Mouse (Mus musculus) kidney, adult 2 months (tissue): ENCODE measurements around the gene St3gal4. TPM values are rescaled to one million over a fixed set of nuclear protein-coding genes. Genes with fewer than 3 reads are reported as not detected.
A peak's percentile ranks its signal among the peaks of the same experiment; 100 is the strongest.

Source experiments
- DNase-seq: peaks from one replicate; pipeline ENCODE4 v3.0.0; 2021
- H3K27ac ChIP-seq: fragments of 200-500 bp; 2 replicates; pipeline ENCODE4 v1.5.1; 2012; ENCODE audit warnings: low read depth, low read length, control low read depth, inconsistent platforms; ENCODE audit not compliant: insufficient read depth
- H3K27me3 ChIP-seq: fragments of 200-500 bp; replicated peaks from 2 replicates; pipeline ENCODE4 v1.6.1; 2012; ENCODE audit warnings: mild to moderate bottlenecking, moderate library complexity, low read length, inconsistent platforms; ENCODE audit not compliant: control insufficient read depth, insufficient read depth
- H3K36me3 ChIP-seq: fragments of 200-500 bp; 2 replicates; pipeline ENCODE4 v1.6.1; 2012; ENCODE audit warnings: mild to moderate bottlenecking, moderate library complexity, low read length, inconsistent platforms; ENCODE audit not compliant: control insufficient read depth, insufficient read depth
- H3K4me1 ChIP-seq: fragments of 200-500 bp; 2 replicates; pipeline ENCODE4 v1.6.1; 2011; ENCODE audit warnings: low read length; ENCODE audit not compliant: control insufficient read depth, insufficient read depth
- H3K4me3 ChIP-seq: fragments of 200-500 bp; 2 replicates; pipeline ENCODE4 v1.5.1; 2011; ENCODE audit warnings: mild to moderate bottlenecking, low read depth, low read length, control low read depth; ENCODE audit not compliant: insufficient read depth
- CTCF ChIP-seq: fragments of 200-500 bp; conservative IDR thresholded peaks from 2 replicates; pipeline ENCODE4 v1.5.1; 2011; ENCODE audit warnings: low read depth, mild to moderate bottlenecking, control low read depth, low read length, moderate library complexity, mixed read lengths; ENCODE audit not compliant: insufficient read depth, insufficient read length
- POLR2A ChIP-seq: fragments of 200-500 bp; IDR thresholded peaks from one replicate; pipeline ENCODE4 v1.6.1; 2011; ENCODE audit warnings: low read depth, low read length, control low read depth
- WGBS: fragments of 180-500 bp; shearing (Covaris S2); methylation state at CpG from one replicate; pipeline ENCODE4 v1.1.7; 2018; 5-methylcytosine and 5-hydroxymethylcytosine counted together
- polyA plus RNA-seq: library from polyadenylated mRNA; depleted of rRNA; stranded (reverse); fragments of >200 nt; gene quantifications from 2 replicates; pipeline ENCODE4 v1.2.3, GENCODE M21; 2012

The St3gal4 gene
- polyA plus RNA-seq, 1 experiment = 5.0 TPM

GRCm38 (mm10) chr9:35055528-35056330 is 63.3 kb downstream of the St3gal4 start:
- Histone ChIP-seq H3K27me3 (no peaks in the 10 kb centered on the region), H3K27ac (no peak overlapping the region), H3K4me1 (peaks cover 12% of the 10 kb centered on the region; the same call in 1 of the 2 replicates), H3K4me3 (no peak overlapping the region), H3K36me3 (peaks cover 1% of the 10 kb centered on the region; the same call in 1 of the 2 replicates)
- WGBS = 83% methylated on average over 11 of the region's 11 CpGs
- no peak for DNase-seq
- TF ChIP-seq POLR2A = no peak
- TF ChIP-seq CTCF = no peak

- 78% methylated on average over 3 of the region's 3 CpGs for WGBS
- no peak for TF ChIP-seq POLR2A
- TF ChIP-seq CTCF = no peak
- DNase-seq = no peak
Measured at GRCm38 (mm10) chr9:35053669-35054068, 65.4 kb downstream of the St3gal4 start.

GRCm38 (mm10) chr9:35053081-35053480 is 66.0 kb downstream of the St3gal4 start:
- no peak for DNase-seq
- H3K27ac ChIP-seq = no peak overlapping the region
- H3K4me1 ChIP-seq = peaks cover 5% of the 10 kb centered on the region; the same call in 1 of the 2 replicates
- H3K4me3 ChIP-seq = no peak overlapping the region
- peaks cover 1% of the 10 kb centered on the region; the same call in 1 of the 2 replicates for H3K36me3 ChIP-seq
- WGBS = 94% methylated on average over 16 of the region's 16 CpGs
- H3K27me3 ChIP-seq = no peaks in the 10 kb centered on the region
- TF ChIP-seq CTCF (no peak), POLR2A (no peak)

More at GRCm38 (mm10) chr9:35053669-35054068, 65.4 kb downstream of the St3gal4 start:
- H3K36me3 ChIP-seq = peaks cover 1% of the 10 kb centered on the region; the same call in 1 of the 2 replicates
- no peak overlapping the region for H3K4me3 ChIP-seq
- H3K4me1 ChIP-seq = peaks cover 8% of the 10 kb centered on the region; the same call in 1 of the 2 replicates
- H3K27ac ChIP-seq = no peak overlapping the region
- no peaks in the 10 kb centered on the region for H3K27me3 ChIP-seq

- TF ChIP-seq CTCF (no peak), POLR2A (no peak)
- DNase-seq = no peak
- peaks cover 1% of the 10 kb centered on the region; the same call in 1 of the 2 replicates for H3K36me3 ChIP-seq
Measured at GRCm38 (mm10) chr9:35052671-35053070, 66.4 kb downstream of the St3gal4 start.

GRCm38 (mm10) chr9:35051666-35052065 is 67.4 kb downstream of the St3gal4 start:
- 80% methylated on average over 4 of the region's 4 CpGs for WGBS
- Histone ChIP-seq H3K27ac (peak overlapping the region; percentile 16; the same call in 1 of the 2 replicates), H3K4me1 (0 out of 2 replicates have a peak, but pooled peaks cover 4% of the 10 kb centered on the region), H3K27me3 (no peaks in the 10 kb centered on the region), H3K36me3 (peaks cover 1% of the 10 kb centered on the region; the same call in 1 of the 2 replicates), H3K4me3 (no peak overlapping the region)
- TF ChIP-seq POLR2A (no peak), CTCF (no peak)
- DNase-seq = peak; percentile 68

More at GRCm38 (mm10) chr9:35052671-35053070, 66.4 kb downstream of the St3gal4 start:
- Histone ChIP-seq H3K4me1 (0 out of 2 replicates have a peak, but pooled peaks cover 4% of the 10 kb centered on the region), H3K4me3 (no peak overlapping the region), H3K27ac (no peak overlapping the region), H3K27me3 (no peaks in the 10 kb centered on the region)
- 96% methylated on average over 4 of the region's 4 CpGs for WGBS

GRCm38 (mm10) chr9:35050701-35051454 is 68.2 kb downstream of the St3gal4 start:
- 0 out of 2 replicates have a peak, but pooled peaks cover 4% of the 10 kb centered on the region for H3K4me1 ChIP-seq
- no peaks in the 10 kb centered on the region for H3K27me3 ChIP-seq
- peak overlapping the region; percentile 16; the same call in 1 of the 2 replicates for H3K27ac ChIP-seq
- no peak for TF ChIP-seq POLR2A
- no peak for TF ChIP-seq CTCF
- DNase-seq = no peak
- WGBS = 95% methylated on average over 6 of the region's 6 CpGs
- H3K4me3 ChIP-seq = no peak overlapping the region
- H3K36me3 ChIP-seq = peaks cover 1% of the 10 kb centered on the region; the same call in 1 of the 2 replicates
